Mouse (Mus musculus): ENCODE measurements around the gene Gca.

GRCm38 (mm10) chr2:62627728-62628127, 36.4 kb upstream of the Gca start:
- TF ChIP-seq TAL1 (IDR thresholded peaks at IDR 0.05; ENCODE audit: low read length) = no peak
- no peak for TF ChIP-seq GATA1 (IDR thresholded peaks at IDR 0.05; ENCODE audit: low read length)

All from erythroblast, embryonic 14.5 days (primary cell).